In the genomic region with DNA sequence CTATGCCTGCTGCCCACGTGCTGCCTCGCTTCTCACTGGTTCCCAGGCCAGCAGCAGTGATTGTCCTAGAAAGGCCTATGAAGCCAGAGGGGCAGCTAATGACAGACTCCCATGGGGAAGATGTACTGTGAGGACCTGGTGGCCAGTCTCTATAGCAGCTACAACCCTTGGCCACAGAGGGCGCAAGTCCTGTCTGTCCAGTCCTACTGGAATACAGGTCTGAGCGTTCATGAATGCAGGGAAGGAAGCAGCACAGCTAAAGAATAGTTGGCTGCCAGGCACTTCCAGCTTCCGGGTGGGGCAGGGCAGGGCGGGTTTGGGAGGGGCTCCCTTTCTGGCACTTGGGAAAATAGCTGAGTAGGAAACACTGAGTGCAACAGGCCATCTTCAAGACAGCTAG, we compare ENCODE assay signal across 10 mouse cellular contexts. TPM values are rescaled to one million over a fixed set of nuclear protein-coding genes. Genes with fewer than 3 reads are reported as not detected.
DNase-seq lines count a peak whose midpoint lies in the region; ATAC-seq and TF ChIP-seq lines count a peak whose summit lies in the region.
"Had no signal": no experiment of that assay in that cellular context is flagged by ENCODE, and none has a peak within 500 bp of the region (broad histone marks: within the 10 kb centered on the region; RNA-seq: fewer than 3 reads in every experiment).

No protein-coding gene starts in this region.

- peaks cover 35% of the 10 kb centered on the region for H3K36me3 ChIP-seq in heart, postnatal 0 days (replicated peaks; ENCODE audit: control insufficient read depth, insufficient read depth, low read length)
- H3K36me3 ChIP-seq in heart, embryonic 11.5 days (ENCODE audit: control insufficient read depth, insufficient read depth, low read length): peaks cover 13% of the 10 kb centered on the region
- H3K36me3 ChIP-seq in limb, embryonic 10.5 days: peaks cover 81% of the 10 kb centered on the region

- H3K4me3 ChIP-seq in heart, postnatal 0 days (ENCODE audit: low read depth, low read length): no peak overlapping the region
- H3K4me3 ChIP-seq in heart, embryonic 11.5 days (ENCODE audit: low read depth, low read length): no peak overlapping the region
- H3K4me3 ChIP-seq in limb, embryonic 10.5 days: no peak overlapping the region
- H3K4me3 ChIP-seq: limb, embryonic 15.5 days; neural tube, embryonic 13.5 days had no signal

- peak; percentile 28 for DNase-seq in heart, postnatal 0 days (ENCODE audit: low spot score)
- peak; percentile 4 for DNase-seq in 416B (ENCODE audit: low read depth)
- DNase-seq in embryo, embryonic 10.5 days (ENCODE audit: low spot score): peak; percentile 18
- DNase-seq in lung, adult 18-20 months: peak; percentile 46 to 58
- no peak for DNase-seq in limb, embryonic 10.5 days (ENCODE audit: low spot score)
- no peak for DNase-seq in gastrocnemius, postnatal 36 days

- TF ChIP-seq EP300 in heart, postnatal 0 days (IDR thresholded peaks at IDR 0.05; ENCODE audit: low read depth): no peak

- H3K27ac ChIP-seq in heart, postnatal 0 days (ENCODE audit: low read depth): no peak overlapping the region
- no peak overlapping the region for H3K27ac ChIP-seq in heart, embryonic 11.5 days (ENCODE audit: low read depth, low read length)
- H3K27ac ChIP-seq in limb, embryonic 10.5 days: no peak overlapping the region
- H3K27ac ChIP-seq: limb, embryonic 15.5 days; neural tube, embryonic 13.5 days had no signal

- H3K27me3 ChIP-seq in heart, postnatal 0 days (ENCODE audit: control insufficient read depth, insufficient read depth, low read length): no peaks in the 10 kb centered on the region
- no peaks in the 10 kb centered on the region for H3K27me3 ChIP-seq in heart, embryonic 11.5 days (ENCODE audit: control insufficient read depth, insufficient read depth, low read length)
- H3K27me3 ChIP-seq in limb, embryonic 10.5 days (ENCODE audit: low read depth, poor library complexity, severe bottlenecking): no peaks in the 10 kb centered on the region
- H3K27me3 ChIP-seq: limb, embryonic 15.5 days; neural tube, embryonic 13.5 days had no signal

- peak; percentile 31 for TF ChIP-seq CTCF in heart, postnatal 0 days (IDR thresholded peaks at IDR 0.05; ENCODE audit: low read depth)

- intact Hi-C loops in gastrocnemius, postnatal 36 days (cut with DNase I): no loop called here

- WGBS in heart, postnatal 0 days: 62% methylated on average over 6 of the region's 6 CpGs
- WGBS in heart, embryonic 11.5 days (ENCODE audit: insufficient replicate concordance): 74% methylated on average over 6 of the region's 6 CpGs
- 78% methylated on average over 6 of the region's 6 CpGs for WGBS in limb, embryonic 10.5 days

- H3K4me1 ChIP-seq in heart, postnatal 0 days (ENCODE audit: control insufficient read depth, insufficient read depth): peaks cover 5% of the 10 kb centered on the region
- no peaks in the 10 kb centered on the region; the same call in 1 of the 2 replicates for H3K4me1 ChIP-seq in heart, embryonic 11.5 days (ENCODE audit: control insufficient read depth, insufficient read depth, low read length)
- H3K4me1 ChIP-seq in limb, embryonic 10.5 days: no peaks in the 10 kb centered on the region
- H3K4me1 ChIP-seq: neural tube, embryonic 13.5 days had no signal

- H3K4me2 ChIP-seq in heart, postnatal 0 days (ENCODE audit: low read depth, low read length): no peak overlapping the region
- H3K4me2 ChIP-seq in heart, embryonic 11.5 days: no peak overlapping the region
- H3K4me2 ChIP-seq: limb, embryonic 15.5 days; neural tube, embryonic 13.5 days had no signal

- no peak for ATAC-seq in heart, postnatal 0 days (ENCODE audit: insufficient read depth, low read depth)
- ATAC-seq in heart, embryonic 11.5 days (replicated peaks; ENCODE audit: insufficient number of reproducible peaks, low FRiP score, low TSS enrichment): no peak
- ATAC-seq in CD4-positive, CD25-positive, alpha-beta regulatory T cell, adult 4 months: no peak

- no peaks in the 10 kb centered on the region for H3K9me3 ChIP-seq in heart, postnatal 0 days (replicated peaks; ENCODE audit: control insufficient read depth, low read length)
- no peaks in the 10 kb centered on the region for H3K9me3 ChIP-seq in heart, embryonic 11.5 days (replicated peaks; ENCODE audit: control insufficient read depth, low read length)
- H3K9me3 ChIP-seq in limb, embryonic 10.5 days (replicated peaks): no peaks in the 10 kb centered on the region
- H3K9me3 ChIP-seq: limb, embryonic 15.5 days; neural tube, embryonic 13.5 days had no signal

- no peak overlapping the region for H3K9ac ChIP-seq in heart, postnatal 0 days (replicated peaks; ENCODE audit: low read depth, low read length)
- H3K9ac ChIP-seq in heart, embryonic 11.5 days (ENCODE audit: low read depth, low read length): no peak overlapping the region
- H3K9ac ChIP-seq: limb, embryonic 15.5 days; neural tube, embryonic 13.5 days had no signal

RNA-seq across cellular contexts. Expression of gene Degs2, which starts 15.2 kb away (rescaled TPM):
- total RNA-seq in heart, postnatal 0 days (2014; rRNA removed; ENCODE audit: low replicate concordance): 2.3 TPM in 1 of 2 replicates, not detected in the other
- 0.12 and 0.38 TPM in 2 replicates for polyA plus RNA-seq in heart, postnatal 0 days (2015; fragmentation: Nextera tagmentation; extraction: Ambion mirVana)
- polyA plus RNA-seq in heart, embryonic 11.5 days (2014; fragmentation: Nextera tagmentation; extraction: Ambion mirVana): 0.54 and 1.2 TPM in 2 replicates
- 1 to 10 TPM; 7.4 to 7.8 TPM for polyA plus RNA-seq in CD4-positive, CD25-positive, alpha-beta regulatory T cell, adult 4 months (2017; shearing (Covaris generic))
- polyA plus RNA-seq in limb, embryonic 10.5 days (2016; fragmentation: Nextera tagmentation; extraction: Ambion mirVana): 1.3 and 1.8 TPM in 2 replicates
- total RNA-seq in gastrocnemius, postnatal 36 days (2021): under 1 TPM in 1 of 2 experiments, not detected in 1; 0.15 TPM

Comparison
In these comparisons a context has a peak if more than half of its experiments do, and no peak if none do; other contexts are left out.
1. DNase-seq: peak in heart, postnatal 0 days (single experiment), 416B (single experiment), embryo, embryonic 10.5 days (single experiment) and lung, adult 18-20 months (2 of 2); none in limb, embryonic 10.5 days (single experiment) and gastrocnemius, postnatal 36 days (0 of 2).